Mouse (Mus musculus): ENCODE data around the gene Fbxl19. TPM values are rescaled to one million over a fixed set of nuclear protein-coding genes. Genes with fewer than 3 reads are reported as not detected.

The Fbxl19 gene
- polyA plus RNA-seq, 2 experiments, result 0.85 to 10.8 TPM

DNA sequence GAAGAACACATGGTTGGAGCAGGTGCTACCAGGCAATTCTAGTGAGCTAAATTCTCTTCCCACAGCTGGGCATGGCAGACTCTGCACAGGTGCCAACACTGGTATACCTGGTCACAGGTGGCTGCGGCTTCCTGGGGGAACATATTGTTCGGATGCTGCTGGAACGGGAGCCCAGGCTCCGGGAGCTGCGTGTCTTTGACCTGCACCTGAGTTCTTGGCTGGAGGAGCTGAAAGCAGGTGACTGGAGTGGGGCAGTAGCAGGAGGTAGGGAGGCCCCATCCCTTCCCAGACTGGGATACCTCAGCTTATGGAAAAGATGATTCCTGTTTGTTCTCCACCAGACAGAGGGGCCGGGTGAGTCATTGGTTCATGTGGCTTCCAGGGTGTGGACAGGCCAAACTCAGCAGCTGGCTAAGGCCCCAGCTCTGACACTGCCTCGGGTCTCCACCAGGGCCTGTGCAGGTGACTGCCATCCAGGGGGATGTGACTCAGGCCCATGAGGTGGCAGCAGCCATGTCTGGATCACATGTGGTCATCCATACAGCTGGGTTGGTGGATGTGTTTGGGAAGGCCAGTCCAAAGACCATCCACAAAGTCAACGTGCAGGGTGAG lies 56.8 kb downstream of the Fbxl19 start:
- Histone ChIP-seq H3K27ac (no peak overlapping the region; the same call in 1 of the 2 replicates), H3K9me3 (ENCODE audit: control insufficient read depth, low read length) (no peaks in the 10 kb centered on the region)
- no peak for DNase-seq (ENCODE audit: low read depth in 3 of 3, low spot score in 3 of 3)

DNA sequence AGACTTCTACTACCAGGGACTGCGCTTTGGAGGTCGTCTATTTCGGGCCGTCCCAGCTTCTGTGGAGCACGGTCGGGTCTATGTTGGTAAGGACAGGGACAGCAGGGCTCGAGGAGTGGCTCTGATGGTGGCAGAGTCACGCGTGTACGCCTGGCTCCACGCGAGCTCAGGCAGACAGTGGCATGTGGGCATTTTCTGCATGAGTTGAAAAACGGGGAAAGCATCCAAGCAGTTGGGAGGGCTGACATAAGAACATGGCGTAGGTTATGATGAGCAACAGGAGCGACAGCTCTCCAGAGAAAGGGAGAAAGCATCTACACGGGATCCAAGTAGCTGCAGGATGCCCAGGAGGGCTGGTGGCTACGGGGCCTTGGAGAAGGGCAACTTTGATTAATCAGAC lies 58.0 kb downstream of the Fbxl19 start:
- H3K9me3 ChIP-seq (ENCODE audit: control insufficient read depth, low read length), result no peaks in the 10 kb centered on the region
- peaks cover 17% of the 10 kb centered on the region for H3K36me3 ChIP-seq (replicated peaks; ENCODE audit: control insufficient read depth, insufficient read depth, low read depth)
- no peak overlapping the region for H3K27ac ChIP-seq
- H3K27me3 ChIP-seq (ENCODE audit: control insufficient read depth, insufficient read depth, low read length), result no peaks in the 10 kb centered on the region
- no peak overlapping the region for H3K9ac ChIP-seq (replicated peaks)
- DNase-seq (ENCODE audit: low read depth in 3 of 3, low spot score in 3 of 3), result no peak
- WGBS (ENCODE audit: insufficient replicate concordance), result 86% methylated on average over 17 of the region's 17 CpGs
- ATAC-seq (ENCODE audit: insufficient read depth), result no peak
- no peak overlapping the region for H3K4me2 ChIP-seq (ENCODE audit: low read depth)
- peaks cover 24 to 36% of the 10 kb centered on the region in 2 experiments for H3K4me1 ChIP-seq (replicated peaks; ENCODE audit: control insufficient read depth in 2 of 2, insufficient read depth in 2 of 2, low read length in 1 of 2)
- H3K4me3 ChIP-seq (ENCODE audit: insufficient read depth in 1 of 2, low read depth in 2 of 2, low read length in 2 of 2), result no peak overlapping the region
- no peak for TF ChIP-seq EP300 (IDR thresholded peaks at IDR 0.05; ENCODE audit: low read depth)
- TF ChIP-seq CTCF (IDR thresholded peaks at IDR 0.05; ENCODE audit: low read depth), result no peak

More for the DNA sequence above, 56.8 kb downstream of the Fbxl19 start:
- Histone ChIP-seq H3K4me2 (ENCODE audit: low read depth) (peak overlapping the region; percentile 57), H3K4me1 (replicated peaks; ENCODE audit: control insufficient read depth in 2 of 2, insufficient read depth in 2 of 2, low read length in 1 of 2) (peaks cover 17 to 24% of the 10 kb centered on the region in 2 experiments), H3K4me3 (ENCODE audit: insufficient read depth in 1 of 2, low read depth in 2 of 2, low read length in 2 of 2) (peak overlapping the region; percentile 30 to 47), H3K9ac (replicated peaks) (no peak overlapping the region; the same call in 1 of the 2 replicates), H3K36me3 (replicated peaks; ENCODE audit: control insufficient read depth, insufficient read depth, low read depth) (peaks cover 29% of the 10 kb centered on the region), H3K27me3 (ENCODE audit: control insufficient read depth, insufficient read depth, low read length) (no peaks in the 10 kb centered on the region)
- ATAC-seq (ENCODE audit: insufficient read depth), result no peak
- TF ChIP-seq EP300 (IDR thresholded peaks at IDR 0.05; ENCODE audit: low read depth) (no peak), CTCF (IDR thresholded peaks at IDR 0.05; ENCODE audit: low read depth) (no peak)
- WGBS (ENCODE audit: insufficient replicate concordance), result 73% methylated on average over 8 of the region's 8 CpGs

DNA sequence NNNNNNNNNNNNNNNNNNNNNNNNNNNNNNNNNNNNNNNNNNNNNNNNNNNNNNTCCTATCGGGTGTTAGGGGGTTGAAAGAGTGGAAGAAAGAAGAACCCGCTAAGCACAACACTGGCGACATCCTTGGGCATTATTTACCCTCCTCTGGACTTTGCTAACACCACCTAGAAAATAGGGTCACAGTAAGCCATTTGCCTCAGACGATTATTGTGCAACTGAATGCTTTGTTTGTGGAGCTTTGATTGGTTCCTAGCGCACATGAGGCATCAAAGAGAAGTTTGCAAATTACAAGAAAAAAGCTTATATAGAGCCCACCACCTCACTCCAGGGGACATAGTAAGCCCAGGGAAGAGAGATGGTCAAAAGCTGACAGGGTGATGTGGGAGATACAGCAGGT lies 64.5 kb downstream of the Fbxl19 start:
- H3K27me3 ChIP-seq (ENCODE audit: control insufficient read depth, insufficient read depth, low read length), result no peaks in the 10 kb centered on the region
- H3K9ac ChIP-seq (replicated peaks), result no peak overlapping the region
- H3K4me3 ChIP-seq (ENCODE audit: insufficient read depth in 1 of 2, low read depth in 2 of 2, low read length in 2 of 2), result no peak overlapping the region
- H3K4me2 ChIP-seq (ENCODE audit: low read depth), result no peak overlapping the region
- H3K4me1 ChIP-seq (replicated peaks; ENCODE audit: control insufficient read depth in 2 of 2, insufficient read depth in 2 of 2, low read length in 1 of 2), result peaks cover 29 to 44% of the 10 kb centered on the region in 2 experiments
- no peaks in the 10 kb centered on the region for H3K36me3 ChIP-seq (replicated peaks; ENCODE audit: control insufficient read depth, insufficient read depth, low read depth)
- no peaks in the 10 kb centered on the region for H3K9me3 ChIP-seq (ENCODE audit: control insufficient read depth, low read length)
- ATAC-seq (ENCODE audit: insufficient read depth) (no peak), DNase-seq (ENCODE audit: low read depth in 3 of 3, low spot score in 3 of 3) (no peak)
- TF ChIP-seq CTCF (IDR thresholded peaks at IDR 0.05; ENCODE audit: low read depth), result no peak
- TF ChIP-seq EP300 (IDR thresholded peaks at IDR 0.05; ENCODE audit: low read depth), result no peak
- 32% methylated on average over 5 of the region's 5 CpGs for WGBS (ENCODE audit: insufficient replicate concordance)
- H3K27ac ChIP-seq, result no peak overlapping the region; the same call in 1 of the 2 replicates

DNA sequence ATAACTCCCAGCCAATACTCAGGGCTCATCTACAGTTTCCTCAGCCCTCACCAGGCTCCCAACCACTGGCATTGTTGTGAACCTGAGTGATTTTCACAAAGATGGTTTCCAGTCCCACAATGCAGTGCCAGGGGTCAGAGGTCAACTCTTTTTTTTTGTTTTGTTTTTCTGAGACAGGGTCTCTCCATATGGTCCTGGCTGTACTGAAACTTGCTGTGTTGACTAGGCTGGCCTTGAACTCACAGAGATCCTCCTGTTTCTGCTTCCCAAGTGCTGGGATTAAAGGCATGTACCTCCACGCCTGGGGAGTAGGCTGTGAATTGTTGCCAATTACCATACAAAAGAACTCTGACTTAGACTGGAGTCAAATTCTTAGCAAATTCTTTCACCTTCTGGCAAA lies 65.5 kb downstream of the Fbxl19 start:
- ATAC-seq (ENCODE audit: insufficient read depth), result no peak
- TF ChIP-seq CTCF (IDR thresholded peaks at IDR 0.05; ENCODE audit: low read depth) (no peak), EP300 (IDR thresholded peaks at IDR 0.05; ENCODE audit: low read depth) (no peak)
- 85% methylated on average over 1 of the region's 1 CpGs for WGBS (ENCODE audit: insufficient replicate concordance)

DNA sequence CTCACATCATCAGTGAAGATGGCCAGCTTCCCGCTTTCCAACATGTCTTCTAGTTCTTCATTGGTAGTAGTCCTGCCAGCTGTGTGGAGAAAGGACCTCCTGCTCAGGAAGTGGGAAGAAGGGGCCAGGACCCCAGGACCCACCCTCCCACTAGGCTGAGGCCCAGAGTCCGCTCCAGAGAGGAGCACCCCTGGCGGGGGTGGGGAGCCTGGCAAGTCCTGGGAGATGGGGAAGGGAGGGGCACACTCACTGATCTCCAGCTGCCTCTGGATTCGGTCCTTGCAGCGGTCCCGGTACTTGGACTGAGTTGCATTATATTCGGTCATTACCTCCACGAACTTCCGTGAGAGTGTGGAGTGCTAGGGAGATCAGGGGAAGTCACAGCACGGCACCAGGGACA lies 66.3 kb downstream of the Fbxl19 start:
- Histone ChIP-seq H3K4me2 (ENCODE audit: low read depth) (no peak overlapping the region), H3K9ac (replicated peaks) (no peak overlapping the region), H3K27ac (no peak overlapping the region), H3K9me3 (ENCODE audit: control insufficient read depth, low read length) (no peaks in the 10 kb centered on the region), H3K27me3 (ENCODE audit: control insufficient read depth, insufficient read depth, low read length) (no peaks in the 10 kb centered on the region), H3K36me3 (replicated peaks; ENCODE audit: control insufficient read depth, insufficient read depth, low read depth) (no peaks in the 10 kb centered on the region), H3K4me1 (replicated peaks; ENCODE audit: control insufficient read depth in 2 of 2, insufficient read depth in 2 of 2, low read length in 1 of 2) (peaks cover 14 to 37% of the 10 kb centered on the region in 2 experiments), H3K4me3 (ENCODE audit: insufficient read depth in 1 of 2, low read depth in 2 of 2, low read length in 2 of 2) (no peak overlapping the region)
- DNase-seq (ENCODE audit: low read depth in 3 of 3, low spot score in 3 of 3) (no peak), ATAC-seq (ENCODE audit: insufficient read depth) (no peak)
- TF ChIP-seq CTCF (IDR thresholded peaks at IDR 0.05; ENCODE audit: low read depth) (no peak), EP300 (IDR thresholded peaks at IDR 0.05; ENCODE audit: low read depth) (no peak)
- WGBS (ENCODE audit: insufficient replicate concordance), result 83% methylated on average over 10 of the region's 10 CpGs

More for the DNA sequence above, 65.5 kb downstream of the Fbxl19 start:
- no peak overlapping the region for H3K4me3 ChIP-seq (ENCODE audit: insufficient read depth in 1 of 2, low read depth in 2 of 2, low read length in 2 of 2)
- no peak overlapping the region for H3K4me2 ChIP-seq (ENCODE audit: low read depth)
- no peak for DNase-seq (ENCODE audit: low read depth in 3 of 3, low spot score in 3 of 3)
- peaks cover 22 to 40% of the 10 kb centered on the region in 2 experiments for H3K4me1 ChIP-seq (replicated peaks; ENCODE audit: control insufficient read depth in 2 of 2, insufficient read depth in 2 of 2, low read length in 1 of 2)
- H3K27me3 ChIP-seq (ENCODE audit: control insufficient read depth, insufficient read depth, low read length), result no peaks in the 10 kb centered on the region
- H3K9me3 ChIP-seq (ENCODE audit: control insufficient read depth, low read length), result no peaks in the 10 kb centered on the region
- no peak overlapping the region for H3K27ac ChIP-seq
- H3K36me3 ChIP-seq (replicated peaks; ENCODE audit: control insufficient read depth, insufficient read depth, low read depth), result no peaks in the 10 kb centered on the region
- no peak overlapping the region for H3K9ac ChIP-seq (replicated peaks)
